Mouse (Mus musculus): ENCODE data around the gene Crtc3. TPM values are rescaled to one million over a fixed set of nuclear protein-coding genes. Genes with fewer than 3 reads are reported as not detected.
A peak's percentile ranks its signal among the peaks of the same experiment; 100 is the strongest.

Crtc3 gene
- total and polyA plus RNA-seq, 3 experiments = 27.1 to 50.3 (median 27.7) TPM

- DNase-seq = no peak
These were observed 48.7 kb downstream of the Crtc3 start for GRCm38 (mm10) chr7:80639981-80640380.

DNA sequence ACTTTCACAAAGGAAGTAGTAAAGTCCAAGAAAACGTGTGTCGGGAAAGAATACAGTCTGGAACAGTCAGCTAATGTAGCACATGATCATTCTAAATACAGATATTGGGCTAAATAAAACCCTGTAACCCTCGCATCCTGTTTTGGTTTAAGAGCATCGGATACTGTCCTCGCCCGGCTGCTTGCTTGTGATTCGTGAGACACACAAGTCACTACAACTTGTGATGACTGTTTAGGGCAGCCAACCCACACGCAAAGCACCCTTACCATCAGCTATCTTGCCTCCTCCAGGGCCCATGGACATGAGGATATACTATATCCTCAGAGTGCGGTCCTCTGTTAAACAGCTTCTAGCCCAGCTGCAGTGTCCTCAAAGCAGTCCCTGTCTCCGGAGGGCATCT is 50.2 kb downstream of the Crtc3 start:
- DNase-seq = no peak

- no peak for DNase-seq
These were observed 51.5 kb downstream of the Crtc3 start for GRCm38 (mm10) chr7:80636953-80637800.

DNA sequence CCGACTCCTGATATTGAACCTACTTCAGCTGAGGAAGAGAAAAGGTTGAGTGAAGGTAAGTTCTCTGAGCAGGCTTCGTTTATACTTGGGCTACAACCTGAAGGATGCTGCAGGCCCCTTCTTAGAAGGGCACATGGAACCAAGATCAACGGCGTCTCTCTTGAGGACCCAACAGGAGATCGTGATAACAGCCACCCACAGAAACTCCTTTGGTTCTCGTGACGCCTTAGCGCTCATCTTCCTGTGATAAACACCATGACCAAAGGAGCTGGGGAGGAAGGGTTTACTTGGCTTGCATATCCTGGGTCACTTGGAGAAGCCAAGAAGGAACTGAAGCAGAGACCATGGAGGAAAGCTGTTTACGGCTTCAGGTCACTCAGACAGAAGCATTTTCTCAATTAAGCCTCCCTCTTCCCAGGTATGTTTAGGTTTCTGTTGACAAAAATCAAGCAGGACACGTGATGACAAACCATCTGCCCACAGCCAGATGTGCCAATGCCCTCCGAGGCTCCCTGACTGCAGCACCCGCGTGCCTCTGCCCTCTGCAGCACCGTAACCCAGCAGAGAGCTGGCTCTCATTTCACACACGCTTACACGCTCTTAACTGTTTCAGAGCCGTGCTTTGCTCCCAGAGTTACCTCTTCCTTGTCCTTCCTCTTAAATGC is 52.3 kb downstream of the Crtc3 start:
- DNase-seq = no peak

GRCm38 (mm10) chr7:80635866-80636265 is 52.8 kb downstream of the Crtc3 start:
- DNase-seq = no peak

- no peak for DNase-seq
These were observed 53.9 kb downstream of the Crtc3 start for GRCm38 (mm10) chr7:80634741-80635140.

GRCm38 (mm10) chr7:80633635-80634034 is 55.0 kb downstream of the Crtc3 start:
- no peak for DNase-seq

DNA sequence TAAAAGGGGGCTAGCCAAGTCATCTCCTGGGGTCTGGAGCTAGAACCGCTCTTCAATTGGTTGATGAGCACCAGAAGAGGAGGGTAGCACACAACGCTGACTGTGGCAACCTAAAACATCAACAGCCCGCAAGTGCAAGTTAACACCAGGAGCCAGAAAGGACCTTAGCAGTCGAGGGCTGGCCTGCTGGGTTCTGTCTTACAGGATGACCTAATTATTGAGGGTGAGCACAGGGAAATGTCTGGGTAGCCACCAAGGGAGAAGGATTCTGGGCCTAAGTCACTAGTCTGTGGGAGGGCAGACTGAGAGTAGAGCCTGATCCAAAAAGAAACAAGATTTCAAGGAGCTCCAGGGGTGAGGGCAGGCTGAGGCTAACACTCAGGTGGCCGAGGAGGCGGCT is 56.7 kb downstream of the Crtc3 start:
- no peak for DNase-seq

DNA sequence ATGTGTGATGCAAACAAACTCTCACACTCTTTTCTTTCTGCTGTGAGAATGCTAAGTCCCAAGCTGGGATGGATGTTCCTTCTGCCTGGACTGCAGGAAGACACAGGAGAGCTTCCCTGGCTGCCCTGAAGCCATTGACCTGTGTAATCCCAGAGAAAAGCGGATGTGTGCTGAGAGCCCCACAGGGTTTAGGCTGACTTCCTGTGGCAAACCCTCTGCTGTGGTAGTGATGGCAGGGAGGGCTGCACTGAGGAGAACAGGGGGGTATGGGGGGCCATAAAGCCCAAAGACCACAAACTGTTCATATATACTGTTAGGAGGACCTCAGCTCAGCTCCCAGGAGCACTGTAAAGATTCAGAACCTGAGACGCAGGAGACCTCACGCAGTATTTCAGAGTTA is 57.3 kb downstream of the Crtc3 start:
- DNase-seq = no peak

GRCm38 (mm10) chr7:80629369-80629768 is 59.3 kb downstream of the Crtc3 start:
- DNase-seq = peak; percentile 35

DNA sequence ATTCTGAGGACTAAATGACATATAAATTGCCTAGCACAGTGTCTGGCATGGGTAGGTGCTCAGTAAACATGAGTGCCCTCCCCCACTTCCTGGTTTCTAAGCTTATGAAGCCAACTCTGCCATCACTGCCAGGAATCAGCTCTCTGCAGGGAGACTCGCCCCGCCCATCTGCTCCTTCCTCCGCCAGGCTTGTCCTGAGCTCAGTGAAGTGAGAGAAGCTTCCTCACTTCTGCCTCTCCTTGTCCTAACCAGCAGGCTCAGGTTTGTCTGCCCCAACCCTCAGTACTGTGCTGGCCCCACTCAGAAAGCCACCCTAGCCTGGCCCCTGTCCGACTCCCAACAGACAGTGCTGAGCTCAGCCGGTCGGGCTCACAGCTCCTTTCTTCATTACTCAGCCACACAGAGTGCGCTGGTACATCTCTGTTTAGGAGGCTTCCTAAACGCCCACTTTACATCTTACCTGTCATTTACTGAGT is 59.9 kb downstream of the Crtc3 start:
- peak; percentile 54 for DNase-seq

- DNase-seq = no peak
These were observed 61.7 kb downstream of the Crtc3 start for GRCm38 (mm10) chr7:80626943-80627342.

DNA sequence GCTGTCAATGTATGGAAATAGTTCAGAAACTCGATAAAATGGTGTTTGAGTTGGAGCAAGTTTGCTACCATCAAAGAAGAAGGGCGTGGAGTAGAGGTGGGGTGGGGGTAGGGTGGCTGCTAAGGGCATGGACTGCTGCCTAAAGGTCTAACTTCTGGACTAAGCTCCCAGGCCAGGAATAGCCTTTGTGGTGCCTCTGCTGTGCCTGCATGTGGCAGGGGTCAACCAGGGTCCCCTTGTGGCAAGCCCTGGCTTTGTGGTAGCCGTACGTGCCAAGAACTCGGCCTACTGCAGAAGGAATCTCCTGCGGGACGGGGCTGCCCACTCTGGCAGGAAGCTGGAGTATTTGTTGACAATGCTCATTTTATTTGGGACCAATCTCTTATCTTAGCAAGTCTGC is 62.8 kb downstream of the Crtc3 start:
- no peak for DNase-seq

DNA sequence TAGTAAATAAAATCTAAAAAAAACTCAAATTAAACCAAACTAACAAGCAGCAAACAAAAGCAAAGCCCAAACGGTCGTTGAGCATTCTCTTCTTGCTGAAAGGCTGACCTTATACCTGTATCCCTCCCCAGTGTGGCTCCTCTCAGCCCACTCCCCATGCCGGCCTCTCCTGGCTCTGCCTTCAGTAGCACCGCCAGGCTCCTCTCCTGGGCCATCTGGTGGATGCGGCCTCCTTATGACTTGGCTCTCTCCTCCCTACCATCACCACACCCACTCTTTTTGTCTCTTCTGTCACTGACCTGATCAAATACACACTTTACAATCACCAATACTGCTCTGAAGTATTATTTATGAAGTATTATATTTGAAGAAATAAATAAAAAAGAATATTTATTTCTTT is 65.4 kb downstream of the Crtc3 start:
- no peak for DNase-seq

DNA sequence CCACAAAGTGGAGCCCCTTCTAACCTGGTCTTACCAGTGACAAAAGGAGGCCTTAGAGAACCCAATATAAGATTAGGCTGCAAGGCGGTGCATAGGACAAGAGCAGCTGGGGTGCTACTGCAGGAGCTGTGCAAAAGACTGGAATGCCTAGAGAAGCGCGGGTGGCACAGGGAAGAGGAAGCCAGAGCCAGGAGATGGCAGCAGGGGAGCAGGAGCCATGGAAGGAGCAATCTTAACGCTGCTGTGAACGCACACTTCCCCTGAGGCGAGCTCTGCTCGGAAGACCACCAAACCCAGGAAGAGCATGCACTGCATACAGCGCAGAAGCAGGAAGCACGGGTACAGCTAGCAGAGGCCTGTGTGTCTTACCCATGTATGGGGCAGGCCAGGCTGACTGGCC is 72.6 kb downstream of the Crtc3 start:
- no peak for DNase-seq

DNA sequence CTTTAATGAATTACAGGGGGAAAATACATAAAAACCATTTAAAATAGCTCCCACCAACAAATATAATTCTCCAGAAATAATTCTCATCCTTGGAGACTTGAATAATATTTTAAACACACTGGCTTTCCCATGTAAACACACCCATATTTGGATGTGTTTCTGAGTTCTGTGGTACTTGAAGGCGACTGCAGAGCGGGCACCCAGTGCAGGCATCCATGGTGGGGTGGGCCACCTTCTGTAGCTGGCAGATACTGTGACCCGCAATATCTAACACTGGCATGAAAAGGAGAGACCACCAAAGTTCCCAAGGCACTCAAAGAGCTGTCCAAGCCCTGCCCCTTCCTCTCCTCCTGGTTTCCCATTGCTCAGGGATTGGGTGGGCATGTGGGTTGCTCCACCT is 74.6 kb downstream of the Crtc3 start:
- DNase-seq = no peak

- DNase-seq = peak; percentile 64
These were observed 76.4 kb downstream of the Crtc3 start for GRCm38 (mm10) chr7:80612191-80612787.

DNA sequence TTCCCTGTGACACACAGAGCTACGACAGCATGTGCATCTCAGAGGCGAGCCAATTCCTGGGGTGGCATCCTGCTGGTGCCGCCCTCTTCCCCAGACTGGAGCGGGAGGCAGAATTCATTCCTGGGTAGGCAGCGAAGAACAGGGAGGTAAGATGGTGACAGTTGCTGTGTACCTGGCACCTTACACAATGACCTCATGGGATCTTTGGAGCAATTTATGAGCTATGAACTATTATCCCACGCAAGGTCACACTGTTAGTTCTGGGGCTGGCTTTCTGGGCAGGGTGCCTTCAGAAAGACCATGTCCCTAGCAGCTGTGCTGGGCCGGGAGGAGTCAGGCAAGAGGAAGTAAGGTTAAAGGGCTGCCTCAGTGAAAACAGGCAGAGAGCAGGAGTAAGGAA is 77.0 kb downstream of the Crtc3 start:
- DNase-seq = peak; percentile 46

GRCm38 (mm10) chr7:80607503-80607902 is 81.2 kb downstream of the Crtc3 start:
- no peak for DNase-seq

GRCm38 (mm10) chr7:80606435-80606834 is 82.2 kb downstream of the Crtc3 start:
- DNase-seq = no peak

- peak; percentile 36 for DNase-seq
These were observed 83.1 kb downstream of the Crtc3 start for GRCm38 (mm10) chr7:80605557-80605930.

- DNase-seq = no peak
These were observed 83.6 kb downstream of the Crtc3 start for GRCm38 (mm10) chr7:80604908-80605556.

DNA sequence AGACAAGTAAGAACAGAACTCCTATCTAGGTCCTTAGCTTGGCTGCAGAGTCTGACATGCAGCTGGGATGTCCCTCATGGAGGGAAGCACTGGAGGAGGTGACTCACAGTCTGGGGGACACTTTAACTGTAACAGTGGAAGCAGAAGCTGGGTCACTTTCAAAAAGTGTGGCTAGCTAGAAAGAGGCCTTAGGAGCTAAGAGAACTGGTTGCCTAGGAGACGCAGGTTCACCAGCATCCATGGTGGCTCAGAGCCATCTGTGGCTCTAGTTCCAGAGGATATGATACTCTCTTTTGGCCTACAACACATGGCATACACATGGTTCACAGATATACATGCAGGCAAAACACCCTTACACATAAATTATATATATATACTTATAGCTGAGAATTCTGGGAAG is 86.1 kb downstream of the Crtc3 start:
- DNase-seq = no peak

Data from adrenal gland, adult 2 months (tissue).